Mouse (Mus musculus) stomach, embryonic 15.5 days (tissue): ENCODE results near the gene Pacsin2. TPM values are rescaled to one million over a fixed set of nuclear protein-coding genes. Genes with fewer than 3 reads are reported as not detected.
A peak's percentile ranks its signal among the peaks of the same experiment; 100 is the strongest.
"Not testable (repeated sequence)": the region's sequence is repeated elsewhere in the genome, so short reads cannot be mapped to it uniquely, and the experiment has no call there.

Experiments used
- ATAC-seq: fragments of 200-750 bp; cut with Nextera tagmentation; 2 replicates; pipeline ENCODE4 v1.8.0; 2017; ENCODE audit warnings: low read depth, moderate number of reproducible peaks, moderate TSS enrichment; ENCODE audit not compliant: insufficient read depth, low FRiP score
- H3K27ac ChIP-seq: fragments of 300-500 bp; sonication (generic); 2 replicates; pipeline ENCODE4 v1.5.1; 2015; ENCODE audit warnings: mild to moderate bottlenecking, inconsistent platforms
- H3K27me3 ChIP-seq: fragments of 300-500 bp; sonication (generic); replicated peaks from 2 replicates; pipeline ENCODE4 v1.6.1; 2015; ENCODE audit warnings: inconsistent platforms
- H3K36me3 ChIP-seq: fragments of 300-500 bp; sonication (generic); 2 replicates; pipeline ENCODE4 v1.6.1; 2015; ENCODE audit warnings: inconsistent platforms
- H3K4me1 ChIP-seq: fragments of 300-500 bp; sonication (generic); 2 replicates; pipeline ENCODE4 v1.6.1; 2015; ENCODE audit warnings: inconsistent platforms
- H3K4me2 ChIP-seq: fragments of 300-500 bp; sonication (generic); 2 replicates; pipeline ENCODE4 v1.6.1; 2015; ENCODE audit warnings: mild to moderate bottlenecking, inconsistent platforms
- H3K4me3 ChIP-seq: fragments of 300-500 bp; sonication (generic); replicated peaks from 2 replicates; pipeline ENCODE4 v1.5.1; 2015; ENCODE audit warnings: inconsistent platforms
- H3K9ac ChIP-seq: fragments of 300-500 bp; sonication (generic); 2 replicates; pipeline ENCODE4 v1.6.1; 2015; ENCODE audit warnings: inconsistent platforms
- H3K9me3 ChIP-seq: fragments of 300-500 bp; sonication (generic); 2 replicates; pipeline ENCODE4 v1.6.1; 2016; ENCODE audit warnings: inconsistent platforms
- WGBS: fragments of 180-500 bp; shearing (Covaris S2); methylation state at CpG from one replicate; pipeline ENCODE4 v1.1.7; 2015; 5-methylcytosine and 5-hydroxymethylcytosine counted together
- polyA plus RNA-seq: library from polyadenylated mRNA; unstranded; fragments of >200 nt; fragmentation: Nextera tagmentation; extraction: Ambion mirVana; gene quantifications from 2 replicates; pipeline ENCODE4 v1.2.1, GENCODE M21; 2015

Pacsin2 gene
- 64.0 and 69.1 TPM in 2 replicates for polyA plus RNA-seq

DNA sequence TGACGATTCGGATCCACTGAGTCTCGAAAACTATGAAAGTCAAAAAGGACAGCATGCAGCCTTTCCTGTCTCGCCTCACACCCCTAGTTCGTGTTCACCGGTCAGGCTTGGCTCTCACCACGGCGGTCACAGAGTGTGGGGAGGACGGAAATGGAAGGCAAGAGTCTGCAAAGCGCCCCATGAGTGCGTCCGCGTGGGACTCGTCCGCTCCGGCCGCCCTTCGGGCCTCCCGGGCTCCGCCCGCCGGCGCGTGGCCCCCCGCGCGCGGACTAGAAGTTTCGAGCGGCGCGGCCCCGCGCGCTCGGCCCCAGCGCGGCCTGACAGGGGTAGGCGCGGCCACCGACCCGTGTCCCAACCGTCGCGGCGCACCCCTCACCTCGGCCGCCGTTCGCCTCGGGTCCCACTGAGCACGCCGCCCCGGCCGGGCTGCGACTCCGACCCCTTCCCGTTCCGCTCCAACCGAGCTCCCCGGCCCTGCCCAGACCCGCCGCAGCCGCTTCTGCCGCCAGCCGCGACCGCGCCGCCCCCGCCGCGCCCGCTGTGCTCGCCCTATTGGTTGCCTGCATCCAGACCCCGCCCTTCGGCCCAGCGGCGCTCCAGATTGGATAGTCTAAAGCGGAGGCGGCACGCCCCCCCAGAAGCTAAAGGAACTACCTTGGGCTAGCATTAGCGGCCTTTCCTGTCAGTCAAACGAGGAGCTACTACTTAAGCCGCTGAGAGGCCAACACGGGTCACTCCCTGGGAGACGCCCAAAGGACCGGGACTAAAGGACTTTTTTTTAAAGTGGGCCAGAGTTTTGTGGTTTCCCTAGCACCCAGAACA is at the start of gene Pacsin2:
TSS of gene Pacsin2 (minus strand) at position 524 of the 822 bp plus-strand sequence.
- H3K4me1 ChIP-seq: peaks cover 9% of the 10 kb centered on the region; the same call in 1 of the 2 replicates
- H3K4me2 ChIP-seq: peak within 1 kb of the TSS; percentile 84
- H3K27ac ChIP-seq: peak within 1 kb of the TSS; percentile 83
- H3K36me3 ChIP-seq: no peaks in the 10 kb centered on the region
- H3K9me3 ChIP-seq: no peaks in the 10 kb centered on the region
- peak within 1 kb of the TSS; percentile 62 for H3K9ac ChIP-seq
- H3K4me3 ChIP-seq: peak within 1 kb of the TSS; percentile 84
- ATAC-seq: peak; percentile 98
- under 1% methylated on average over 82 of the region's 88 CpGs for WGBS
- H3K27me3 ChIP-seq: no peaks in the 10 kb centered on the region

- Histone ChIP-seq H3K9me3 (no peaks in the 10 kb centered on the region), H3K4me1 (peaks cover 3% of the 10 kb centered on the region; the same call in 1 of the 2 replicates), H3K27me3 (no peaks in the 10 kb centered on the region), H3K9ac (no peak overlapping the region), H3K4me3 (no peak overlapping the region), H3K4me2 (no peak overlapping the region), H3K36me3 (no peaks in the 10 kb centered on the region), H3K27ac (no peak overlapping the region)
- no peak for ATAC-seq
- WGBS: 67% methylated on average over 13 of the region's 13 CpGs
These were observed 48.3 kb upstream of the Pacsin2 start for GRCm38 (mm10) chr15:83512489-83513281.

DNA sequence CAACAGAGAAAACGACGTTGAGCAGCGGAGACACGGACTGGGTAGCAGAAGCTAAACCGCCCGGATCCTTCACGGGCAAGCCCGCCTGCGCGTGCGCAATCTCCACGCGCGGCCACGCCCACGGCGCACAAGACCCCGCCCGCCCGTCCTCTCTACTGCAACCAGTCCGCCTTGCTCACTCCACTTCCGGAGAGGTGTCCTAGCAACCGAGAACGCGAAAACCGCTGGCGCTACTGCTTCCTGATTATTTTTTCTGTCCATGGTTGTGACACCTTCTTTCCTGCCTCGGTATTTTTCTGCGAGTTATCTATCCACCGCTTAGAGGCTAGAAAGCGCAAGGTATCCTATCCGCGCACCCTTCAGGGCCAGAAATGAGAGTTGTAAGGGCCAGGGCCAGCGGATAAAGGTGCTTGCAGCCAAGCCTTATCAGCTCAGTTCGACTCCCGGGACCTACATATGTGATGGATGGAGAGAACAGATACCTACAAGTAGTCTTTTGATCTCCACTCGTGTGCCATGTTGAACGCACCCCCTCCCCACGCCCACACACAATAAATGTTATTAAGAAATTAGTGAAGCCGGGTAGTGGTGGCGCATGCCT is 46.5 kb upstream of the Pacsin2 start, which contains the start of gene Ttll1:
TSS of gene Ttll1 (minus strand) at position 89 of the 601 bp plus-strand sequence.
- H3K9me3 ChIP-seq: no peaks in the 10 kb centered on the region
- peak within 1 kb of the TSS; percentile 70 for H3K27ac ChIP-seq
- peaks cover 3% of the 10 kb centered on the region; the same call in 1 of the 2 replicates for H3K4me1 ChIP-seq
- WGBS: 9% methylated on average over 41 of the region's 41 CpGs
- peak within 1 kb of the TSS; percentile 81 for H3K4me2 ChIP-seq
- peak; percentile 91 for ATAC-seq
- no peaks in the 10 kb centered on the region for H3K36me3 ChIP-seq
- H3K27me3 ChIP-seq: no peaks in the 10 kb centered on the region
- H3K4me3 ChIP-seq: peak within 1 kb of the TSS; percentile 54
- H3K9ac ChIP-seq: peak within 1 kb of the TSS; percentile 1; the same call in 1 of the 2 replicates

DNA sequence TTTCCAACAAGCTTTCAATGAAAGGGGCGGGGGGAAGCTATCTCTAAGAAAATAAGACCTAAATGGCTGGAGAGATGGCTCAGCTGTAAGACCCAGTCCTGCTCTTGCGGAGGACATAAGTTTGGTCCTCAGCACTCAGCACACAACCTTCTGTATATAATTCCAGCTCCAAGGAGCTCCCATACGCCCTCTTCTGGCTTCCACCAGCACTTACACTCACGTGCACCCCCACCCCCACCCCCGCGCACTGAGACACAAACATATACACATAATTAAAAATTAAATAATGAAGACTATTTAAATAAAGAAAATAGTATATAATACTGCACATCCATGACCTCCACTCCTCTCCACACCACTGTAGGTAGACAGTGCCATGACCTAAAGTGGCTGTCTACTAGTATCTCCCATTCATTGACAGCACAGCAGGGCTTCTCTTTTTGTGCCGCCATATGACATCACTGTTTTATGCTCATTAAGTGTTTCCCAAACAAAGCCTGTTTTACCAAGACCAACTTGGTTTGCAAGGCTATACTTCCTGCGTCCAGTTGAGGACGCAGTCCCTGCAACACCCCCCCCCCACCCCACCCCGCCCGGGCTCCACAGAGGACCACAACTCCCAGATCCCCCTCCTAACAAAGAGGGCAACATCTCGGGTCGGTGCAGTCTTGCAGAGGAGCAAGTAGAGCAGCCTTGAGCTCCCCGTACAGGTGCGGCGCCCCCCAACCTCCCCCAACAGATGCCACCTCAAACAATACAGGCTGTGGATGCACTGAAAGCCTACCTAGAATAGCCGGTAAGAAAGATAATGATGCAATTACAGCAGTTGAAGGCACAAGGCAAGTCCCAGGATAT is 45.8 kb upstream of the Pacsin2 start:
- ATAC-seq: peak; percentile 63

GRCm38 (mm10) chr15:83501483-83501882 is 37.1 kb upstream of the Pacsin2 start:
- ATAC-seq, H3K27me3 ChIP-seq, H3K36me3 ChIP-seq, H3K4me3 ChIP-seq, H3K9me3 ChIP-seq, H3K4me2 ChIP-seq, H3K27ac ChIP-seq, H3K4me1 ChIP-seq, H3K9ac ChIP-seq: not testable (repeated sequence)
- WGBS: 72% methylated on average over 6 of the region's 6 CpGs

More for the DNA sequence above, 45.8 kb upstream of the Pacsin2 start:
- WGBS: 25% methylated on average over 17 of the region's 17 CpGs
- peak overlapping the region; percentile 1; the same call in 1 of the 2 replicates for H3K9ac ChIP-seq
- H3K27ac ChIP-seq: peak overlapping the region; percentile 70
- no peaks in the 10 kb centered on the region for H3K27me3 ChIP-seq
- H3K4me3 ChIP-seq: peak overlapping the region; percentile 54
- H3K9me3 ChIP-seq: no peaks in the 10 kb centered on the region
- peaks cover 3% of the 10 kb centered on the region; the same call in 1 of the 2 replicates for H3K4me1 ChIP-seq
- no peaks in the 10 kb centered on the region for H3K36me3 ChIP-seq
- H3K4me2 ChIP-seq: peak overlapping the region; percentile 81

DNA sequence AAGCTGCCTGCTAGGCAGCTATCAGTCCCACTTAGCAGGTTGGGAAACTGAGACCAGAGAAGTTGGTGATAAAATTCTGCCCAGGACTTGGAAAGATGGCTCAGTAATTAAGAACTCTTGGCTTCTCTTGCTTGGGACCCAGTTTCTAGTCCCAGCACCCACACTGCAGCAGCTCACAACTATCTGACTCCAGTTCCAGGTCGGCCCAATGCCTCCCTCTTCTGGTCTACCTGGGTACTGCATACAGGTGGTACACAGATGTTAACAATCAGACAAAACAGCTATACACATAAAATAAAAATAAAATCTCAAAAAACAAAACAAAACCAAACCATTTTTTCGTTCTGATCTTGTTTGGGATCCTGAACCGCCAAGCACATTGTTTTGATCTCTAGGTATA is 35.9 kb upstream of the Pacsin2 start:
- Histone ChIP-seq H3K4me3 (no peak overlapping the region), H3K27me3 (no peaks in the 10 kb centered on the region), H3K36me3 (peaks cover 11% of the 10 kb centered on the region), H3K4me1 (no peaks in the 10 kb centered on the region), H3K4me2 (no peak overlapping the region), H3K27ac (no peak overlapping the region), H3K9ac (no peak overlapping the region), H3K9me3 (no peaks in the 10 kb centered on the region)
- 49% methylated on average over 3 of the region's 3 CpGs for WGBS
- no peak for ATAC-seq

DNA sequence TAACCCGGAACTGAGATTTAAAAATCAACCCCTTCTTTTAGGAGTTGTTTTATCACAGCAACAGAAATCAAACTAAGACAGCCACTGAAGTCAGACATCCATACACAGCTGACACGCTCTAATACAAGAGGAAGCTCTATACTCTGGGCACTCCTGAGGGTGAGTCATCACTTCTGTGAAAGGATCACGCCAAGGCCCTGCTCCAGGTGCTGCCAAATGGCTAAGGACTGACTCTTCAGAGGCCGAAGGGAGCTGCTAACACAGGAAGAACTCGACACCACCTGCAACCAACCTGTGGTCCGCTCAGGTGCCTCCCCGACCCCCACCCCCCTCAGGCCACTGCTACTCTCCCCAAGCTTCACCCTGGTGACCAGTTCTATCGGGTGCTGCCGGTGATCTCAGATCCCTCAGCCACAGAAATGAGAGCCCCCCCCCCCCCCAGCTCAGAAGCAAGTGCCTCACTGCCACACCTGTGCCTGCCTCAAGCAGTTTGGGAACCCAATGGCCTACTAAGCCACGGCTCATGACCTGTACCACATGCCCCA is 34.9 kb upstream of the Pacsin2 start:
- no peak overlapping the region for H3K4me2 ChIP-seq
- WGBS: 86% methylated on average over 10 of the region's 10 CpGs
- H3K36me3 ChIP-seq: peaks cover 14% of the 10 kb centered on the region
- no peak for ATAC-seq
- no peak overlapping the region for H3K4me3 ChIP-seq
- H3K4me1 ChIP-seq: no peaks in the 10 kb centered on the region
- no peaks in the 10 kb centered on the region for H3K9me3 ChIP-seq
- H3K9ac ChIP-seq: no peak overlapping the region
- H3K27ac ChIP-seq: no peak overlapping the region
- H3K27me3 ChIP-seq: no peaks in the 10 kb centered on the region

GRCm38 (mm10) chr15:83497299-83497698 is 32.9 kb upstream of the Pacsin2 start:
- no peak overlapping the region for H3K4me2 ChIP-seq
- ATAC-seq: no peak
- H3K4me1 ChIP-seq: no peaks in the 10 kb centered on the region
- no peak overlapping the region for H3K27ac ChIP-seq
- peaks cover 16% of the 10 kb centered on the region for H3K36me3 ChIP-seq
- H3K9me3 ChIP-seq: no peaks in the 10 kb centered on the region
- H3K9ac ChIP-seq: no peak overlapping the region
- WGBS: 88% methylated on average over 6 of the region's 6 CpGs
- H3K4me3 ChIP-seq: no peak overlapping the region
- no peaks in the 10 kb centered on the region for H3K27me3 ChIP-seq

- Histone ChIP-seq H3K4me1 (no peaks in the 10 kb centered on the region), H3K9me3 (no peaks in the 10 kb centered on the region), H3K36me3 (peaks cover 16% of the 10 kb centered on the region), H3K9ac (no peak overlapping the region), H3K4me2 (no peak overlapping the region), H3K27ac (no peak overlapping the region), H3K4me3 (no peak overlapping the region), H3K27me3 (no peaks in the 10 kb centered on the region)
- WGBS: 69% methylated on average over 22 of the region's 22 CpGs
- ATAC-seq: no peak
These were observed 31.5 kb upstream of the Pacsin2 start for GRCm38 (mm10) chr15:83495787-83496367.

DNA sequence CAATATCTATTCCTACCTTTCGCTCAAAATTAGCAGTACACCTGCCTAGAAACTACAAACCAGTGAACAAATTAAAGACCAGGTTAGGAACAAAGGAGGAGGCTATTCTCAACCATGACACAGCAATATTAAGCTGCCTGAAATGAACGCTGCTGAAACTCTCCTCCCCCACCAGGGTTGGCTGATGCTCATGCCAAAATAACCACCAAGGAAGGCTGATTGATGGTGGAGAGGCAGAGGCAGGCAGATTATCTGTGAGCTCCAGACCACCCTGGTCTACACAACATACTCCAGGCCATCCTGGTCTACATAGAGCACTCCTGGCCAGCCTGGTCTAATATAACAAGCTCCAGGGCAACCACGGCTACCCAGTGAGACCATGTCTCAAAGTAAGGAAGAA is 30.8 kb upstream of the Pacsin2 start:
- 82% methylated on average over 3 of the region's 3 CpGs for WGBS

More for the DNA sequence above, 30.8 kb upstream of the Pacsin2 start:
- ATAC-seq: no peak
- Histone ChIP-seq H3K4me2 (no peak overlapping the region), H3K4me3 (no peak overlapping the region), H3K27me3 (no peaks in the 10 kb centered on the region), H3K36me3 (peaks cover 16% of the 10 kb centered on the region), H3K9me3 (no peaks in the 10 kb centered on the region), H3K4me1 (no peaks in the 10 kb centered on the region), H3K27ac (no peak overlapping the region), H3K9ac (no peak overlapping the region)
